Mouse (Mus musculus): ENCODE results near the gene Cd164l2. TPM values are rescaled to one million over a fixed set of nuclear protein-coding genes. Genes with fewer than 3 reads are reported as not detected.

Cd164l2 gene
- total RNA-seq (2021): 1 to 10 TPM; 7.3 to 7.7 TPM
- long read RNA-seq, experiment 1, partial matches to known transcripts: 0 of 2 reads
- long read RNA-seq, experiment 1, other reads (novel, unspliced or antisense): 2 of 2 reads
- long read RNA-seq, experiment 2, partial matches to known transcripts: 0 of 3 reads
- long read RNA-seq, experiment 2, other reads (novel, unspliced or antisense): 2 of 3 reads

DNA sequence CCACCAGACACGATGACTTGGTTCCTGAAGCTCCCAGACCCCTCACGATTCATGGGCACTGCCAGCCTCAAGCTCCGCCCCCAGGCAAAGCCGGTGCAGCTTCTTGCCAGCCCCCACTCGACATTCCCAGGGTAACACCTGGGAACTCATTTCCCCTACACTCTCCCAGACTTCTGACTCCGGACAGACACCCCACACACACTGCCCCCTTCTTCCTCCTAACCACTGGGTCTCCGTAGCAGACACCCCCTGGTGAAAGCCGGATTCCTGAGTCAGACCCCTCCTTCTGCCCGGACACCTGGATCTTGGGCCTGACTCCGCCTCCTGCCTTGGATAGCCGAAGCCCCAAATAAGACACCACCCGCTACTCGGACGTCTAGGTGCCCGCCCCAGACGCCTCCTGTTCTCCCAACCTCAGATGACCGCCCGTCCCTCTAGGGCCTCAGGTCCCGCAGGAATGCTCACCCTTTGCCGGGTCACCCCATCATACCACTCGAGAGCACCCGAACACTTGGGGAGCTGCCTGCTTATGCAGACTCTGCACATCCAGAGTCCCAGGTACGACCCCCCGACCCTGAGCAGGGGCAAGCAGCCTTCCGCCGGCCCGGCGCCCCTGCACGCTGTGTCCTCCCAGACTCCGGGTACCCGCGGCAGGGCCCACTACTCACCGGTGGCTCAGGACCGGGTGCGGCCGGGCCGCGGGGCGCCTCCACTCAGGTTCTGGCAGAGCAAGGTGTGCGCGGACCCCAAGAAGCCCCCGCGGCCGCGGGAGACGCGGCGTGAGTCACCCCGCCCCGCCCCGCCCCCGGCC lies at the start of gene Cd164l2, which contains the start of gene Gpr3:
Gene Cd164l2, plus strand, starts transcription at position 381 of the 811 bp plus-strand sequence.
Gene Gpr3, minus strand, starts transcription at position 786 of the 811 bp plus-strand sequence.
- peak; percentile 50 to 52 for DNase-seq (ENCODE audit: extremely low spot score in 1 of 2, low spot score in 2 of 2)

DNA sequence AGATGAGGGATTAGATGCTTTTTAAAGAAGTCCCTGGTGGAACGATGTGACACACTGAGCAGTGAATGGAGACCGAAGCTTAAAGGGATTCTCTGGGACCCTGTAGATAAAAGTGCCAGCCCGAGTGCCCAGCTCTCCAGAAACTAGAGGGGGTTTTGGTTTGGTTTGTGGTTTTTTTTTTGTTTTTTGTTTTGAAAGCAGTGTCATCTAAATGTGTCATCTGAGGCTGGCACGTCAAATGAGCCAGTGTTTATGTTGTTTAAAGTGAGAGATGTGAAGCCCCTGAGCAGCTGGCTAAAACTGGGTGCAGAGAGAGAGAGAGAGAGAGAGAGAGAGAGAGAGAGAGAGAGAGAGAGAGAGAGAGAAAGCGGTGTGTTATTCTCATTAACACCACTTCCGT lies 49.7 kb upstream of the Cd164l2 start:
- Histone ChIP-seq H3K27ac (no peak overlapping the region), H3K4me3 (no peak overlapping the region)
- intact Hi-C loops (cut with DNase I): no loop called here
- TF ChIP-seq CTCF (IDR thresholded peaks at IDR 0.05): no peak
- DNase-seq (ENCODE audit: extremely low spot score in 1 of 2, low spot score in 2 of 2): no peak

More for the DNA sequence above, at the start of gene Cd164l2, which contains the start of gene Gpr3:
- intact Hi-C loops (cut with DNase I): loop anchor here (2.0 to 5.0 kb wide), 3 partner anchors 87 to 275 kb away; partner anchors contain the start of gene Ahdc1
- TF ChIP-seq CTCF (IDR thresholded peaks at IDR 0.05): no peak
- peak within 1 kb of the TSS; percentile 83 for H3K4me3 ChIP-seq
- peak within 1 kb of the TSS; percentile 86 for H3K27ac ChIP-seq

DNA sequence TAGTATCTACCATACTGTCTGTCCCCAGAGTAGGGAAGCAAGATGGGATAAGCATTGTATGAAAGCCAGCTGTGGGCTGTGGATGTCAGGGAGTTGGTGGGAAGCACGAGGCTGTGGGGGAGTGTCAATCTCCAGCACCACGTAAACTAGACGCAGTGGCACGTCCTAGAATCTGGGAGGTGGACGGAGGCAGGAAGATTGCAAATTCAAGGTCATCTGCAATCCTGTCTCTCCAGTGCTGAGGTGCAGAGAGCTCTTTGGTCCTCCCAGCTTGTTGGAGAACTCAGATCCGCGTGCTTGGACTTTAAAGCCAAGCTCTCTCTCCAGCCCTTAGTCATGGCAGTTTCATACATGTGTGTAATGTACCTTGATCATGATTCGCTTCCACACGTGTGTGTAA lies 45.2 kb upstream of the Cd164l2 start:
- TF ChIP-seq CTCF (IDR thresholded peaks at IDR 0.05): no peak
- intact Hi-C loops (cut with DNase I): no loop called here

DNA sequence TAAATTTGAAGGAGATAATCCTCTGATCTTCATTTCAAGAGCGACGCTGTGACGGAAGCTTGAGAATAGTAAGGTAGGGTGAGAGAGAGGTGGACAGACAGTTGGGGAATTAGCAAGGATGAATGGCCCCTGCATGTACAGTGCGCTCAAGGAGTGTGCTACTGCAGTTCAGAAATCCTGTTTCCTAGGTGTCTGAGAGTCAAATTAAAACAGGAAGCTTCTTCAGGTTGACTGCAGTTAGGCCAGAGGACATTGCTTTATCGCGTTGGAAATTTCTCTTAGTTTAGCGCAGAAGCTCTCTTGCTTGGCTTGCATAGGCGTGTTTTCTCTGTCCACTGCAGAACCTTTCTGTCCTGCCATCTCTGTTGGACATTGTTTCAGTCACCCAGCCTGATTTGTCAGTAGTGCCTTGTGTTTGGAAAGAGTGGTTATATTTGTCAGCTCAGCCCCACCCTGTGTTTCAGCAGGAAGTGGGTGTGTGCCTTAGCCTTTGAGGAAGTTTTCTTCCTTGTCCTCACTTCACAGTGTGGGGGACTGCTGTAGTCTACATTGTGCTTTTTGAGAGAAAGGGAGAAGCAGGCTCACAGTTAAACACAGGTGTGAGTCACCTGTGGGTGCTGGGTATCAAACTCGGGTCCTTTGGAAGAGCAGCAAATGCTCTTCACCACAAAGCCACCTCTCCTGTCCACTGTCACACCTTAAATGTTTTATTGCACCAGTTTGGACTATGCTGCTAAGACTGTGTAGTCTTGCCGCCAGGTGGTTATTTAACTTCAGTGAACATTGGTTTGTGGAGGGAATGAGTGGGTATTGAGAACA lies 42.5 kb upstream of the Cd164l2 start:
- no peak for DNase-seq (ENCODE audit: extremely low spot score in 1 of 2, low spot score in 2 of 2)
- no peak for TF ChIP-seq CTCF (IDR thresholded peaks at IDR 0.05)
- intact Hi-C loops (cut with DNase I): loop anchor here (5.0 kb wide), 1 partner anchor 37 kb away; the partner anchor contains the start of gene Wasf2
- no peak overlapping the region for H3K4me3 ChIP-seq
- peak overlapping the region; percentile 54 for H3K27ac ChIP-seq

More for the DNA sequence above, 45.2 kb upstream of the Cd164l2 start:
- H3K4me3 ChIP-seq: no peak overlapping the region
- DNase-seq (ENCODE audit: extremely low spot score in 1 of 2, low spot score in 2 of 2): no peak
- no peak overlapping the region for H3K27ac ChIP-seq

DNA sequence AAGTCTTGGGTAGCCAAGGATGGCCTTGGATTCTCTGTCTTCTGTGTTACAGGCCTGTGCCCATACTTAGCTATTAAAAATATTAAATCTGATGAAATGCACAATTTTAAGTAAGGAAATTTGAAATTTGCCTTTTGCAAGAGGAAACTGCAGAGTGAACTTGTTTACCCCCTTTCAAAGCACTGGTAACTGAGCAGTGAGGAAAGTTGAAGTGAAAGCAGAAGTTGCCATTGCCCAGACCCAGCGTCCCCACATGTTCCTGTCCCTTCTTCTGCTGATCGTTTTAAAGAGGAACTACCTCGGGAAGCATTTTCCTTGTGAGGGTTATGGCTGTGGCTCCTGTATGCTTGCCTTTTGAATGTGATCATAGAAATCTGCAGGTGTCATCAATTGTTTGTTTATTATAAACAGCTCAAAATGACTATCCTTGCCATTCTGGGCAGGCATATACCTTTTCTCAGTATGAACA lies 41.8 kb upstream of the Cd164l2 start:
- no peak for DNase-seq (ENCODE audit: extremely low spot score in 1 of 2, low spot score in 2 of 2)
- Histone ChIP-seq H3K27ac (peak overlapping the region; percentile 54), H3K4me3 (no peak overlapping the region)
- intact Hi-C loops (cut with DNase I): loop anchor here (5.0 kb wide), 1 partner anchor 38 kb away; the partner anchor contains the start of gene Wasf2
- TF ChIP-seq CTCF (IDR thresholded peaks at IDR 0.05): no peak

DNA sequence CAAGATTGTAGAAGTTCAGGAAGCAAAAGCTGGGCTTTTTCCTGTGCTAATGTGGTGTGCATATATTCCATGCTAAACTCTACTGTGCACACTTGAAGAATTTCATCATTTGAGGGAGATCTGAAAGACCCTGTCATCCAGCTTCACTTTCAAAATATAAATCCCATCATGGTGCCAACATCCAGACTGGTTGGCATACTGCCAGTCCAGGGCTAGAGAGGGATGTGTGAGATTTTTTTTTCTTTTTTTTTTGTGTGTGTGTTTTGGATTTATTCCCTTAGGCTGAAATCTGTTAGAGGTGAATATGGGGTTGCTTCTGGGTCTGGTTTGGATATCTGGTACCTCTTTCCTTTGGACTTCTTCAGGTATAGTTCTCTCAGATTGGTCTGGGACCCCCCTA lies 41.3 kb upstream of the Cd164l2 start:
- no peak overlapping the region for H3K4me3 ChIP-seq
- no peak for DNase-seq (ENCODE audit: extremely low spot score in 1 of 2, low spot score in 2 of 2)
- H3K27ac ChIP-seq: peak overlapping the region; percentile 54
- intact Hi-C loops (cut with DNase I): loop anchor here (5.0 kb wide), 1 partner anchor 38 kb away; the partner anchor contains the start of gene Wasf2
- TF ChIP-seq CTCF (IDR thresholded peaks at IDR 0.05): no peak

DNA sequence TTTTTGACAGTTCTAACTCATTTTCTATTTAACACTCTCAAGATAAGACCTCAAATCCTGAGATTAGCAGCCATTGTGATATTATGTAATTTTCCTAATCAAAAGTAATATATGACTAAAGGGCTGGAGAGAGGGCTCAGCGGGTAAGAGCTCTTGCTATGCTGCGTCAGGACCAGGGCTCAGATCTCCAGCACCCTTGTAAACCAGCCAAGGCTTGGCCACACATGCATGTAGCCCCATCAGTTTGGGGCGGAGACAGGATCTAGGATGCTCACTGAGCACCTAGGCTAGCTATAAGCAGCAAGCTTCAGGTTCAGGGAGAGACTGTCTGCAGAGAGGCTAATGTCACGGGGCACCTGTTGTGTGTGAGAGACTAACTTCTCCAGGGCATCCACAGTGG lies 39.5 kb upstream of the Cd164l2 start:
- intact Hi-C loops (cut with DNase I): loop anchor here (5.0 kb wide), 1 partner anchor 40 kb away; the partner anchor contains the start of gene Wasf2
- TF ChIP-seq CTCF (IDR thresholded peaks at IDR 0.05): no peak

DNA sequence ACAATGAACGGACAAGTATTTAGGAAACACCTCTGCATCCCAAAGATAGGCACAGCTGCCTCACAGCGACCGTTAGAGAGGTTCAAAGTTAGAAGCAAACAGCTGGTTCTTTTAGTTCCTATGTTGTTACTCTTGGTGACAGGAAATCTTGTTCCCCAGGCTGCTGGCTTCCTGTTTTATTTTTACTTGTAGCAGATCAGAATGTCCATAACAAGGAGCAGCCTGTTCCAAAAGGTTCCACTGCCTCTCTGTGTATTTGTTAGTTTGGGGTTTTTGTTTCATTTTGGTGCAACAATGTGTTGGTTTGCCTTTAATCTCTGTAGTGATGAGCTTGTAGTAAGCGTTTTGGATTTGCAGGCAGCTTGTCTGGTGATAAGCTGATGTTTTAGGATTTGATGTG lies 37.6 kb upstream of the Cd164l2 start:
- Histone ChIP-seq H3K27ac (peak overlapping the region; percentile 75), H3K4me3 (no peak overlapping the region)
- DNase-seq (ENCODE audit: extremely low spot score in 1 of 2, low spot score in 2 of 2): no peak
- intact Hi-C loops (cut with DNase I): loop anchor here (5.0 kb wide), 1 partner anchor 42 kb away; the partner anchor contains the start of gene Wasf2
- no peak for TF ChIP-seq CTCF (IDR thresholded peaks at IDR 0.05)

More for the DNA sequence above, 39.5 kb upstream of the Cd164l2 start:
- no peak for DNase-seq (ENCODE audit: extremely low spot score in 1 of 2, low spot score in 2 of 2)
- H3K27ac ChIP-seq: peak overlapping the region; percentile 21; the same call in 1 of the 2 replicates
- H3K4me3 ChIP-seq: no peak overlapping the region

DNA sequence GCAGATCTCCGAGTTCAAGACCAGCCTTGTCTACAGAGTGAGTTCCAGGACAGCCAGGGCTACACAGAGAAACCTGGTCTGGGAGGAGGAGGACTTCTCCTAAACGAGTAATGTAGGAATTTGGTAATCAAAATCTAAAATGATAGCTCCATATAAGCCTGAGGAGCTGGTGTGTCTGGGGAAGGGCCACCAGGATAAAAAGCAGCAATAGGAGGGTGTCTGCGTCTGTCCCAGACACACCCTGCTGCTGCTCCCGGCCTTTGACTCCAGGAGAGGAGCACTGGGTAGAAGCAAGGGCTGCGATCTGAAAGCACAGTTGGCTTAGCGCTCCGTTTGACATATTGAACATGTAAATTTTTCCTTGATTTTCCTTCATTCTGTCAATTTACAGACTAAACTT lies 36.7 kb upstream of the Cd164l2 start:
- DNase-seq (ENCODE audit: extremely low spot score in 1 of 2, low spot score in 2 of 2): no peak
- Histone ChIP-seq H3K27ac (peak overlapping the region; percentile 79; the same call in 1 of the 2 replicates), H3K4me3 (no peak overlapping the region)
- intact Hi-C loops (cut with DNase I): no loop called here
- TF ChIP-seq CTCF (IDR thresholded peaks at IDR 0.05): no peak

DNA sequence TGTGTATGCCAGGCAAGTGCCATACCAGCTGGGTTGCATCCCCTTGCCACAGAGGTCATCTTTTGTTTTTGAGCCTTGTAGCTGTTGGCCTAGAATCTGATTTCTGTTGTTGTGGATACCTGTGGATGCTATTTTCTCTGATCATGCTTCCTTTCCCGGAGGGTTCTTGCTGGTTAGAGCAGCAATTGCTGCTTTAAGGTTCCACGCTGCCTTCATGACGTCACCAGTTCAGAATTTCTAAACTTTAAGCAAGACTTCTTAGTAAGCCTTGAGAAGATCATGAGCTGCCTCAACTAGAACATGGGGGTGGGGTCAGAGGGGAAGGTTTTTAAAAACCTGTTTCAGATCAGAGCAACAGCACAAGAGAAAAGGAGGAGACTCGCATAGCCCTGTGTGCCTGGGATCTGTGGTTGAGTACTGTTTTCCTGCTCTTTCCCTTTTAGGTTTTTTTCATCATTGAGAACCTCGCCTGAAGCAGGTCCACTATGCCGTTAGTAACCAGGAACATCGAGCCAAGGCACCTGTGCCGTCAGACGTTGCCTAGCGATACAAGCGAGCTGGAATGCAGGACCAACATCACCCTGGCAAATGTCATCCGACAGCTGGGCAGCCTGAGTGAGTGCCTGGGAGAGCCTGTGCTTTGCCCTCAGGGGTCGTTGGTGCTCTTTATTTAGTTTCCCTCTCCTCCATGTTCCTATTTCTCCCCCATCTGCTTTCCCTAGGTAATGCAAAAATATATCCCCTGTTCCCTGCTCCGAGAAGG lies 35.8 kb upstream of the Cd164l2 start:
- peak overlapping the region; percentile 79 for H3K27ac ChIP-seq
- no peak for TF ChIP-seq CTCF (IDR thresholded peaks at IDR 0.05)
- intact Hi-C loops (cut with DNase I): no loop called here
- DNase-seq (ENCODE audit: extremely low spot score in 1 of 2, low spot score in 2 of 2): no peak
- peak overlapping the region; percentile 20 for H3K4me3 ChIP-seq

Data from left cerebral cortex, adult 2 months (tissue).